Mouse (Mus musculus): Measurements from ENCODE around the gene Fam173a. TPM values are rescaled to one million over a fixed set of nuclear protein-coding genes. Genes with fewer than 3 reads are reported as not detected.
"Not testable (repeated sequence)": the region's sequence is repeated elsewhere in the genome, so short reads cannot be mapped to it uniquely, and the experiment has no call there.

Gene Fam173a
- total RNA-seq, 2 experiments from 2014 or later = 79.7 to 82.2 TPM

DNA sequence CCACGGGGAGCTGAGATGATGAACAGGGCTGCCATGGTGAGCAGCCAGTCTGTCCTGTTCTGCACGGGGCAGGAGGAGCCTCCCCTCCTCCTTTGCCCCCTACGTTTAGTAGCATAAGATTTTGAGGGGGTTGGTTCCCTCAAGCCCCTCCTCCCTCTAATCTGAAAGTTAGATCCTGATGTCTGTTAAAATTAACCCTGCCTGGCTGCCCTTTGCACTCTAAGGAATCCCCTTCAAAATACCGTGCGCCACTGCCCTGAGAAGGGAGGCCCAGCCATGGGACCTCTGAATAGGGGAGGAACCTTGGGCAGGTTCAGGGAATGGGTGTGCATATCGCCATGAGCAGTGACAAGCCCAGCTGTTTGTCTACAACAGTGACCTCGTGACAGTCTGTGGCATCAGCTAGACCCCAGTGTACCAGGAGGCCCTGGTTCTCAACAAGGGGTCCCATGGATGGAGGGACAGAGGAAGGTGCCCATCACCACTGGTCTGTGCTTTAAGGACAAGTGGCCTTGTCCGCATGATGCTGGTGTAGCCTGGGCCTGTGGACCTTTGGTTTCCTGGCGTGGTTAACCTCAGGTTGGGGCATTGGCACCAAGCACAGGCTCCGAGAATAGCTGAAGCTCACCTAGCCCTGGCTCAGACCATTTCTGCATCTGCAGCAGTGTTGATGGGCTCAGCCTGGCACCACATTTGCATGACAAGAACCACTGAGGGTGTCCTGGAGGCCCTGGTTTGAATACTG is 17.2 kb downstream of the Fam173a start:
- no peak for DNase-seq (ENCODE audit: low spot score in 2 of 2)
- intact Hi-C loops (cut with DNase I) = no loop called here

GRCm38 (mm10) chr17:25773549-25774120 is 19.1 kb downstream of the Fam173a start, which contains the start of gene Narfl:
TSS of gene Narfl (plus strand) at chr17:25773776.
- intact Hi-C loops (cut with DNase I) = loop anchor here (1.0 to 5.0 kb wide), 3 partner anchors 24 to 41 kb away; partner anchors contain the start of gene Metrn
- peak; percentile 97 to 99 for DNase-seq (ENCODE audit: low spot score in 2 of 2)

DNA sequence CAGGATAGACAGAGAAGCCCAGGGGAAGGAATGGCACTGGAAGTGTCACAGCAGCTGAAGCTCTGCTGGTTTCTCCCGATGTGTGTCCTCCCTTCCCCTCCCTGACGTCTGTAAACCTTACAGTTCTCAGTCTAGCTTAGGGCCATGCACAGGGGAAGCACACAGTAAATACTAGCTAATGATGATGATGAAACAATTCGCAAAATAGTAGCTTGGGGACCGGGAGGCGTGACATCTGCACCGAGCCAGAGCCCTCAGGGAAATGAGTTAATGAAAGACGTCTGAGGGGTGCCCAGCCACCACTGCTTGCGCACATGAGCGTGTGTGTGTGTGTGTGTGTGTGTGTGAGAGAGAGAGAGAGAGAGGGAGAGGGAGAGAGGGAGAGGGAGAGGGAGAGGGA is 23.4 kb downstream of the Fam173a start:
- no peak for DNase-seq (ENCODE audit: low spot score in 2 of 2)
- intact Hi-C loops (cut with DNase I) = no loop called here

DNA sequence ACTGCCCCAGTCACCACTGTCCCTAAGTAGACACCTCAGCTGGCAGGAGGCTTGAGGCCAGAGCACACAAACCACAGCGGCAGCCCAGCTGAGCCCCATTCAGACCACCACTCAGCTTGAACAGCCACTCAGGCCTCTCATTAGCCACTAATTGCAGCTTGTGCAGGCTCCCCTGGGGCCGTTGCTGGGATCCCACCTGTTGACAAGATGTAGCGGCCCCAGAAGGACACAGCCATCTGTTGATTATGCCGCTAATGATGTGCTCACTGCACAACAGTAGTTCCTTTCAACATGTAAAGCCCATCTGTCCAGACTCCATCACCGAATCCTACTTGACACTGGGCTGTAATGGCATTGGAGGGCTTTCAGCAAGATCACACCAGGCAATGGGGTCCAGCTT is 26.8 kb downstream of the Fam173a start:
- DNase-seq (ENCODE audit: low spot score in 2 of 2) = no peak

GRCm38 (mm10) chr17:25762591-25762990 is 30.1 kb downstream of the Fam173a start:
- intact Hi-C loops (cut with DNase I) = loop anchor here (5.0 kb wide), 1 partner anchor 40 kb away; no protein-coding TSS in a partner anchor
- DNase-seq (ENCODE audit: low spot score in 2 of 2) = no peak

More for the DNA sequence above, 26.8 kb downstream of the Fam173a start:
- intact Hi-C loops (cut with DNase I) = no loop called here

DNA sequence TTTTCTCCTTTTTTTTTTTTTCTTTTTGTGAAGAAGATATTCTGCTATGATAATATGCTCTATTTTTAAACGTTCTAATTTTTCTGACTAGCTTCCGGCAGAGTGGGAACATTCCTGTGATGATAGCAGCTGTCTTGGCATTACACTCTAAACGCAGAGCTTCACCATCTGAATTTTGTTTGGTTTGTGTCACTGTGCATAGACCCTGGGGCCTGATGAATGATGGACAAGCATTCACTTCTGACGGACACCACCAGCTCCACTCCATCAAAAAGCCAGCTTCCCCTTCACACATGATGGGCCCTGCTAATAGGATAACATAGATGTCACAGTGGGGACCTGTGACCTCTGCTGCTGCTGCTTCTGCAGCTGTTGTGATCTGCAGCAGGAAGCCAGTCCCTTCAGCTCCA is 31.1 kb downstream of the Fam173a start:
- DNase-seq (ENCODE audit: low spot score in 2 of 2) = peak; percentile 59 to 85
- intact Hi-C loops (cut with DNase I) = loop anchor here (5.0 kb wide), 1 partner anchor 41 kb away; no protein-coding TSS in a partner anchor

GRCm38 (mm10) chr17:25760148-25760547 is 32.6 kb downstream of the Fam173a start:
- peak in 1 of 2 experiments; percentile 82 for DNase-seq (ENCODE audit: low spot score in 2 of 2)

GRCm38 (mm10) chr17:25757691-25758090 is 35.0 kb downstream of the Fam173a start:
- DNase-seq (ENCODE audit: low spot score in 2 of 2) = no peak
- intact Hi-C loops (cut with DNase I) = no loop called here

More at GRCm38 (mm10) chr17:25760148-25760547, 32.6 kb downstream of the Fam173a start:
- intact Hi-C loops (cut with DNase I) = loop anchor here (5.0 kb wide), 1 partner anchor 42 kb away; no protein-coding TSS in a partner anchor

DNA sequence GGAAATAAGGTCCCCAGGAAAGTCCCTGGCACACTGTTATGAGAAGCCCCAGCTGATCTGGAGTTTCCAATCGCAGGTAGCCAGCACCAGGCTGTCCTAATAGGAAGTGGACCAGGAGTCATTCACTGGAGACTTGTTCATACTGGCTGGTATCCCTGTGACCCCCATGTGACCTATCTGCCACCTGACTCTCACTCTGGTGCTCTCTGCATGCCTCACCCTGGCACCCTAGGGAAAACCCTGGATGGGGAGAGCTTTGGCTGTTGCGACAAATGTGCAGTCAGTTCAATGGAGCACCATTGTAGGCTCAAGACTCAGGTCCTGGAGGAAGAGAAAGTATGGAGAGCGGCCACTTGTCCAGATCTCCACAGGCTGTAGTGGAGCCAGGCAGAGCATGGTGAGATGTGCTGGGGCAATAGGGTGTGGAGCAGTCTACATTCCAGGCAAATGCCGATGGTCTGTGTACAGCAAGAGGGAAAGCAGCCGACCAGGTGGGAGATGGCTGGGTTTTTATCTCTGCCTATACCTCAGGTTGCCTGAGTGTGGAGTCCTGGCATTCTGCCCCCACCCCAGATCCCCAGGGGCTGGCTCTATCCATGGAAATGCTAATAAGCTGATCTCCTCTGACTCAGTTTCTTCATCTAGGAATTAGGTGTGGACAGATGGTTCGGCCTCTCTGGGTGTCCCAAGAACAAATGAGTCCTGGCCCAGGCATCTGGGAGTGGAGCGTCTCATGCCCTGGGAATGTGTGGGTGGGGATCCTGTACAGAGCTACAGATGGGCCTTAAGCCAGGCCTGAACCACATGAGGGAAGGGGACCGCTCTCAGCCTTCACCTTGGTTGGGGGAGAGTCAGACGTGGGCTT is 36.1 kb downstream of the Fam173a start:
- DNase-seq (ENCODE audit: low spot score in 2 of 2) = no peak
- intact Hi-C loops (cut with DNase I) = no loop called here

DNA sequence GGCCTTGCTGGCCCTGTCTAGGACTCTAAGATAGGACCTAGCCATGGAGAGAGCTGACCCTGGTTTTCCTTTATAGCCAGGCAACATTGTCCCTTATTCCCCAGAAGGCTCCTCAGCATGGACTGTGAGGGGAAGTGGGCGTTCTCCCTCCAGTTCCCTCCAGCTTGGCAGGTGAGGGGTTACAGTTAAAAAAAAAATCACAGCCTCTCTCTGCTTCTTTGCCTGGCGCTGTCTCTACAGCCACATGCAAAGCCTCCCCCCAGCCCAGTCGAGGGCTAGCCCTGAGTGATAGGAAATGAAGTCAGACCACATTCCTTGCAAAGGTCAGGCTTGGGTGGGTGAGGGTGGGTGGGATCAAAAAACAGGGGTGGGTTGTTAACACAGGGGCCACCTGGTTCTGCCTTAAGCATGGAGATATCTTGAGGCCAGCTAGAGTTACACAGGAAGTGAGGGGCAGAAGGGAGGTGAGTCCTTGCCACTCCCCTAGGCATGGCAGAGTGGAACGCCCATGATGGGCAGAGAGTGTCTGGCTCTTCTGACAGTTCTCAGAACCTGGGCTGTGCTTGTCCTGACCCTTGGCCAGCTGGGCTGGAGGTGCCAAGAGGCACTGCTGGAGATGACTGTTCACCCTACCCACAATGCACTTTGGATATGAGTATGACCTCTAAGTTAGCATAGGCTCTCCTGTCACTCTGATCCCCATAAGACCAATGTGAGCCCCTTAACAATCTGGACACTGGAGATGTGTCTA is 36.9 kb downstream of the Fam173a start:
- intact Hi-C loops (cut with DNase I) = no loop called here
- no peak for DNase-seq (ENCODE audit: low spot score in 2 of 2)

GRCm38 (mm10) chr17:25755086-25755485 is 37.6 kb downstream of the Fam173a start:
- no peak for DNase-seq (ENCODE audit: low spot score in 2 of 2)
- intact Hi-C loops (cut with DNase I) = no loop called here

- intact Hi-C loops (cut with DNase I) = no loop called here
- no peak for DNase-seq (ENCODE audit: low spot score in 2 of 2)
Measured at GRCm38 (mm10) chr17:25754241-25754640, 38.5 kb downstream of the Fam173a start, which contains the start of gene Msln. TSS of gene Msln (minus strand) at chr17:25754378.

GRCm38 (mm10) chr17:25751446-25751845 is 41.3 kb downstream of the Fam173a start:
- intact Hi-C loops (cut with DNase I) = no loop called here
- peak in 1 of 2 experiments; percentile 19 for DNase-seq (ENCODE audit: low spot score in 2 of 2)

DNA sequence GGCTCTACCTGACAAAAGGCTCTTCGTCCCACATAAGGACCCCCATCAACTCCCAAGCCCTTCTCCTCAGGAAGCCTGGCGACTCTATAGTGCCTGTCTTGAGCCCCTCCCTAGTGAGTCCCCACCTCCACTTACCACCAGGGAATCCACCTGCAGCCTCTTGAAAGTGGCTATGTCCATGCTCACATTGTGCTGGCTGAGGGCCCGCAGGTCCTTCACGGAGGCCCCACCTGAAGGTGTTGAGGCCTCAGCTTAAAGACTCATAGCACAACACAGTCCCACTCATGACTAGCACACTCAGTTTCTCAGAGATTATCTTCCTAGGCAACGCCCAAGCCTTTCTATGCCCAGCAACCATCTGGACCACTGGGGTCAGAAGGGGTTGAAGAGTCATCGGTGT is 43.4 kb downstream of the Fam173a start:
- intact Hi-C loops (cut with DNase I) = loop anchor here (10.0 kb wide), 1 partner anchor 925 kb away; no protein-coding TSS in a partner anchor

GRCm38 (mm10) chr17:25748238-25748637 is 44.5 kb downstream of the Fam173a start:
- peak in 1 of 2 experiments; percentile 47 for DNase-seq (ENCODE audit: low spot score in 2 of 2)
- intact Hi-C loops (cut with DNase I) = loop anchor here (10.0 kb wide), 1 partner anchor 923 kb away; no protein-coding TSS in a partner anchor

More for the DNA sequence above, 43.4 kb downstream of the Fam173a start:
- no peak for DNase-seq (ENCODE audit: low spot score in 2 of 2)

DNA sequence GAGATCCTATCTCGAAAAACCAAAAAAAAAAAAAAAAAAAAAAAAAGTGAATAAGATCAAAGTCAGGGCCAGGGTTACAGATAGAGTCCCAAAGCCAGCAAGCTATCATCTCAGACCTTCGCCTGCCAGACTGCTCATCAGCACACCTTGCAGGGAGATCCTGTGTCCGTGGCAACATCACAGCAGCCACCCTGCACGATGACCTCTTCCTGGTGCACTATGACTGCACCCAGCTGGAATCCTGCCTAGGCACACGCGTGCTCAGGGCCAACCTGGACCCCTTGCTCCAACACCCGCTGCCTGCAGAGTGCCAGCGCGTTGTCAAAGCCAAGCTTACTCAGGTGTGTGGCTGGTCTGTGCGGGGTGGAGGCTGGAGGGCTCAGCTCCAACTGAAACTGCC is 48.4 kb downstream of the Fam173a start:
- no peak for DNase-seq (ENCODE audit: low spot score in 2 of 2)
- intact Hi-C loops (cut with DNase I) = loop anchor here (10.0 kb wide), 1 partner anchor 920 kb away; no protein-coding TSS in a partner anchor

- intact Hi-C loops (cut with DNase I) = loop anchor here (10.0 kb wide), 1 partner anchor 919 kb away; no protein-coding TSS in a partner anchor
- no peak for DNase-seq (ENCODE audit: low spot score in 2 of 2)
Measured at GRCm38 (mm10) chr17:25743831-25744230, 48.9 kb downstream of the Fam173a start.

DNA sequence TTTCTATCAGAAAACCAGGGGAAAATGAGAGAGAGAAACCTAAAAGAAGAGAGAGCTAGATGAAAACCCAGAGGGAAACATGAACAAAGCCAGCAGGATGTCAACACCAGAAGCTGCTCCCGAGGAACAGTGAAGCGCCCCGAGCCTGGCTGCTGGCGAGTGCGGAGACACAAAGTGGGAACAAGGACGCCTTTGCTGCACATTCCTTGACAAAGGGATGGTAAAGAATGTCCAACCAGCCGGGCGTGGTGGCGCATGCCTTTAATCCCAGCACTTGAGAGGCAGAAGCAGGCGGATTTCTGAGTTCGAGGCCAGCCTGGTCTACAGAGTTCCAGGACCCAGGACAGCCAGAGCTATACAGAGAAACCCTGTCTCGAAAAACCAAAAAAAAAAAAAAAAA is 51.2 kb downstream of the Fam173a start:
- DNase-seq (ENCODE audit: low spot score in 2 of 2) = not testable (repeated sequence)
- intact Hi-C loops (cut with DNase I) = loop anchor here (10.0 kb wide), 1 partner anchor 917 kb away; no protein-coding TSS in a partner anchor

Measured in left cerebral cortex, postnatal 25 days (tissue).